Mouse (Mus musculus) spleen, adult 2 months (tissue): ENCODE measurements around the gene Fam178b. TPM values are rescaled to one million over a fixed set of nuclear protein-coding genes. Genes with fewer than 3 reads are reported as not detected.

Experiments used
- DNase-seq, 2 experiments: peaks; one replicate each; pipeline versions ENCODE4 v3.0.0 to v3.0.0-alpha.2; 2012 to 2021; ENCODE audit warnings: low spot score in 2 of 2, low read depth in 1 of 2
- H3K27ac ChIP-seq: fragments of 200-500 bp; 2 replicates; pipeline ENCODE4 v1.5.1; 2012; ENCODE audit warnings: low read length, inconsistent platforms; ENCODE audit not compliant: insufficient read depth
- H3K27me3 ChIP-seq: fragments of 200-500 bp; 2 replicates; pipeline ENCODE4 v1.6.1; 2012; ENCODE audit warnings: mild to moderate bottlenecking, moderate library complexity, low read length, inconsistent platforms; ENCODE audit not compliant: control insufficient read depth, insufficient read depth
- H3K36me3 ChIP-seq: fragments of 200-500 bp; 2 replicates; pipeline ENCODE4 v1.6.1; 2012; ENCODE audit warnings: mild to moderate bottlenecking, low read length, inconsistent platforms; ENCODE audit not compliant: control insufficient read depth, insufficient read depth
- H3K4me1 ChIP-seq: fragments of 200-500 bp; 2 replicates; pipeline ENCODE4 v1.6.1; 2011; ENCODE audit warnings: inconsistent platforms; ENCODE audit not compliant: control insufficient read depth, insufficient read depth, insufficient read length
- H3K4me3 ChIP-seq: fragments of 200-500 bp; 2 replicates; pipeline ENCODE4 v1.5.1; 2011; ENCODE audit warnings: mild to moderate bottlenecking, inconsistent platforms; ENCODE audit not compliant: insufficient read depth, insufficient read length; ENCODE audit errors: extremely low read depth
- CTCF ChIP-seq: fragments of 200-500 bp; IDR thresholded peaks from 2 replicates; pipeline ENCODE4 v1.5.1; 2011; ENCODE audit warnings: mild to moderate bottlenecking, inconsistent platforms; ENCODE audit not compliant: insufficient read depth, insufficient read length, insufficient replicate concordance; ENCODE audit errors: extremely low read depth
- POLR2A ChIP-seq: fragments of 200-500 bp; IDR thresholded peaks from 2 replicates; pipeline ENCODE4 v1.6.1; 2011; ENCODE audit warnings: low read depth, low read length, inconsistent platforms
- WGBS: fragments of 180-500 bp; shearing (Covaris S2); methylation state at CpG from one replicate; pipeline ENCODE4 v1.1.7; 2018; 5-methylcytosine and 5-hydroxymethylcytosine counted together
- polyA plus RNA-seq: library from polyadenylated mRNA; depleted of rRNA; stranded (reverse); fragments of >200 nt; gene quantifications from 2 replicates; pipeline ENCODE4 v1.2.3, GENCODE M21; 2012

Gene Fam178b
- polyA plus RNA-seq, 1 experiment, result 1.1 TPM

DNA sequence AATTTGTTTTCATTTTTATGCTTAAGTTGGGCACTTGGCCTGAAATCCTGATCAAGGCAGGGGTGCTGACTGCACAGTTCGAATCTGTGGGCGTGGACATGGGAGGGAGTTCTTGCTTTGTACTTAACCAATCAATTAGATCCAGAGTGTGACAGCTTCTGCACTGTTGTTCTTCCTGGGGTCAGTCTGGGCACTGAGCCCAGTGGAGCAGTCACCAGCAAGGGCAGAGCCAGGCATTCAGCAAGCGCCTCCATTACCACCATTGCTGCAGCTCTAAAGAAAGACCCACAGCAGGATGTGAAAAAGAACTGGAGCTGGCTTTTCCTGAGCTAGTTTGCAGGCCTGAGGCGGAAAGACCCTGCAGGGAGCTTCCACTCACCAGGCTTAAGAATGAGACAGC lies 86.9 kb downstream of the Fam178b start:
- no peak for DNase-seq
- H3K36me3 ChIP-seq, result no peaks in the 10 kb centered on the region
- H3K27ac ChIP-seq, result no peak overlapping the region
- H3K27me3 ChIP-seq, result no peaks in the 10 kb centered on the region
- no peak for TF ChIP-seq POLR2A
- TF ChIP-seq CTCF, result no peak
- WGBS, result 69% methylated on average over 4 of the region's 4 CpGs
- no peak overlapping the region for H3K4me3 ChIP-seq
- peaks cover 7% of the 10 kb centered on the region; the same call in 1 of the 2 replicates for H3K4me1 ChIP-seq

- peaks cover 8% of the 10 kb centered on the region; the same call in 1 of the 2 replicates for H3K4me1 ChIP-seq
- WGBS, result 77% methylated on average over 10 of the region's 10 CpGs
- no peak for DNase-seq
- no peak overlapping the region for H3K4me3 ChIP-seq
- TF ChIP-seq POLR2A, result no peak
- TF ChIP-seq CTCF, result no peak
- H3K27me3 ChIP-seq, result no peaks in the 10 kb centered on the region
- no peaks in the 10 kb centered on the region for H3K36me3 ChIP-seq
- H3K27ac ChIP-seq, result no peak overlapping the region
These were observed 87.6 kb downstream of the Fam178b start for GRCm38 (mm10) chr1:36595167-36595931.

GRCm38 (mm10) chr1:36593099-36593498 lies 89.9 kb downstream of the Fam178b start:
- H3K4me1 ChIP-seq, result peaks cover 11% of the 10 kb centered on the region; the same call in 1 of the 2 replicates
- TF ChIP-seq POLR2A, result no peak
- no peak for TF ChIP-seq CTCF
- DNase-seq, result no peak
- no peak overlapping the region for H3K27ac ChIP-seq
- no peak overlapping the region for H3K4me3 ChIP-seq
- WGBS, result 42% methylated on average over 1 of the region's 1 CpGs
- no peaks in the 10 kb centered on the region for H3K27me3 ChIP-seq
- H3K36me3 ChIP-seq, result no peaks in the 10 kb centered on the region

GRCm38 (mm10) chr1:36591408-36591807 lies 91.6 kb downstream of the Fam178b start:
- Histone ChIP-seq H3K27me3 (no peaks in the 10 kb centered on the region), H3K36me3 (no peaks in the 10 kb centered on the region), H3K4me1 (peaks cover 11% of the 10 kb centered on the region; the same call in 1 of the 2 replicates), H3K27ac (no peak overlapping the region), H3K4me3 (no peak overlapping the region)
- no peak for DNase-seq
- 7% methylated on average over 2 of the region's 2 CpGs for WGBS
- TF ChIP-seq POLR2A, result no peak
- no peak for TF ChIP-seq CTCF

GRCm38 (mm10) chr1:36590664-36591063 lies 92.3 kb downstream of the Fam178b start:
- Histone ChIP-seq H3K27ac (no peak overlapping the region), H3K4me1 (peaks cover 11% of the 10 kb centered on the region; the same call in 1 of the 2 replicates), H3K27me3 (no peaks in the 10 kb centered on the region), H3K4me3 (no peak overlapping the region), H3K36me3 (no peaks in the 10 kb centered on the region)
- TF ChIP-seq POLR2A, result no peak
- TF ChIP-seq CTCF, result no peak
- no peak for DNase-seq
- 81% methylated on average over 9 of the region's 9 CpGs for WGBS

DNA sequence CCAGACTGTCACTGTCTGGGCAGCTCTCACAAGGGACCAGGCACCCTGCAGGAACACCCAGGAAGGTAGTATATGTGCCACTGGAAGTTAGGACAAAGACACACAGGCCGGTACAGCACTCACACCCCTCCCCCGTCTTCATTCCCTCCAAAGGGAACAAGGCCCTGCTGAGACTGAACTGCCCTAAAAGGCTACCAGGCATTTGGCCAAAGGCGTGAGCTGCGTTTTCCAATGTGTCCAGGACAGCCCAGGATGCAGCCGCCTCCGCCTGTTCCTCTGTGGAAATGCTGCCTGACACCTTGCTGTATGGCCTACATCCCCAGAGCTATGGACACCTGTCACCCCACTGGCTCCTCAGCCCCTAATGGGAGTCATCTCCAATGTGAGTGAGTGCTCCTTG lies 93.5 kb downstream of the Fam178b start:
- Histone ChIP-seq H3K4me1 (peaks cover 11% of the 10 kb centered on the region; the same call in 1 of the 2 replicates), H3K27ac (no peak overlapping the region), H3K27me3 (no peaks in the 10 kb centered on the region), H3K36me3 (no peaks in the 10 kb centered on the region), H3K4me3 (no peak overlapping the region)
- TF ChIP-seq POLR2A, result no peak
- no peak for TF ChIP-seq CTCF
- 83% methylated on average over 6 of the region's 6 CpGs for WGBS
- DNase-seq, result no peak
